8 mouse cellular contexts compared by ENCODE assay signal in genomic region chr2:24962304-24963000, GRCm38 (mm10). TPM values are rescaled to one million over a fixed set of nuclear protein-coding genes. Genes with fewer than 3 reads are reported as not detected.
DNase-seq lines count a peak whose midpoint lies in the region; ATAC-seq lines count a peak whose summit lies in the region.

Gene Dph7 (plus strand): TSS chr2:24962400.

- H3K9ac ChIP-seq in hindbrain, embryonic 13.5 days: peak within 1 kb of the TSS; percentile 88

- peak within 1 kb of the TSS; percentile 59; the same call in 1 of the 2 replicates for H3K27ac ChIP-seq in hindbrain, embryonic 13.5 days

- peak; percentile 92 for ATAC-seq in hindbrain, embryonic 13.5 days (ENCODE audit: low FRiP score)

- under 1% methylated on average over 28 of the region's 28 CpGs for WGBS in hindbrain, embryonic 13.5 days

- peak; percentile 76 for DNase-seq in NIH3T3 (ENCODE audit: low read depth)
- peak; percentile 95 for DNase-seq in cerebellum, postnatal 10 days
- DNase-seq in frontal cortex, postnatal 14 days (ENCODE audit: low spot score in 2 of 2): peak; percentile 79 to 86
- DNase-seq in layer of hippocampus, postnatal 36 days: peak; percentile 87 to 89
- DNase-seq in lung, postnatal 36 days: peak; percentile 91
- peak; percentile 93 for DNase-seq in retina, postnatal 1 day
- DNase-seq in urinary bladder, adult 18-20 months (ENCODE audit: low spot score in 2 of 2): peak; percentile 76 to 87

- H3K4me2 ChIP-seq in hindbrain, embryonic 13.5 days: peak within 1 kb of the TSS; percentile 79

- H3K36me3 ChIP-seq in hindbrain, embryonic 13.5 days: peaks cover 57% of the 10 kb centered on the region

- no peaks in the 10 kb centered on the region for H3K9me3 ChIP-seq in hindbrain, embryonic 13.5 days

- peak within 1 kb of the TSS; percentile 91 for H3K4me3 ChIP-seq in hindbrain, embryonic 13.5 days

- H3K4me1 ChIP-seq in hindbrain, embryonic 13.5 days (replicated peaks): peaks cover 13% of the 10 kb centered on the region

- H3K27me3 ChIP-seq in hindbrain, embryonic 13.5 days: no peaks in the 10 kb centered on the region

RNA-seq across cellular contexts. Expression of gene Dph7, which starts in this region (rescaled TPM):
- polyA plus RNA-seq in hindbrain, embryonic 13.5 days (2015; fragmentation: Nextera tagmentation; extraction: Ambion mirVana): 36.0 and 38.1 TPM in 2 replicates
- 10 to 100 TPM; 32.5 to 34.4 TPM for total RNA-seq in layer of hippocampus, postnatal 36 days (2021)

Comparison
In these comparisons a context has a peak if more than half of its experiments do, and no peak if none do; other contexts are left out.
1. Peak in every context shown above with its lines: DNase-seq, ATAC-seq, H3K4me3 ChIP-seq and H3K27ac ChIP-seq.